Mouse (Mus musculus) forelimb bud, embryonic 11.5 days (tissue): ENCODE measurements around the gene Flvcr2.

ENCODE experiments used
- DNase-seq: peaks from one replicate; pipeline ENCODE4 v3.0.0-alpha.2; 2012; ENCODE audit warnings: low read depth, low spot score

The Flvcr2 gene

GRCm38 (mm10) chr12:85859111-85859510 lies 112.8 kb downstream of the Flvcr2 start:
- no peak for DNase-seq

- DNase-seq: no peak
Observed at GRCm38 (mm10) chr12:85859511-85860189, 113.3 kb downstream of the Flvcr2 start.

- no peak for DNase-seq
Observed at GRCm38 (mm10) chr12:85862514-85862913, 116.2 kb downstream of the Flvcr2 start.
